Mouse (Mus musculus) forebrain, embryonic 13.5 days (tissue): ENCODE results near the gene Card11. TPM values are rescaled to one million over a fixed set of nuclear protein-coding genes. Genes with fewer than 3 reads are reported as not detected.

Experiments used
- ATAC-seq: fragments of 200-750 bp; cut with Nextera tagmentation; 2 replicates; pipeline ENCODE4 v1.8.0; 2017
- H3K27ac ChIP-seq: fragments of 300-500 bp; sonication (generic); 2 replicates; pipeline ENCODE4 v1.5.1; 2015; ENCODE audit warnings: inconsistent platforms, mild to moderate bottlenecking, moderate library complexity
- H3K27me3 ChIP-seq: fragments of 300-500 bp; sonication (generic); 2 replicates; pipeline ENCODE4 v1.6.1; 2015; ENCODE audit warnings: mild to moderate bottlenecking, inconsistent platforms
- H3K36me3 ChIP-seq: fragments of 300-500 bp; sonication (generic); 2 replicates; pipeline ENCODE4 v1.6.1; 2015; ENCODE audit warnings: mild to moderate bottlenecking, inconsistent platforms; ENCODE audit not compliant: poor library complexity, severe bottlenecking
- H3K4me1 ChIP-seq: fragments of 300-500 bp; sonication (generic); 2 replicates; pipeline ENCODE4 v1.6.1; 2015; ENCODE audit warnings: inconsistent platforms
- H3K4me2 ChIP-seq: fragments of 300-500 bp; sonication (generic); 2 replicates; pipeline ENCODE4 v1.6.1; 2015; ENCODE audit warnings: inconsistent platforms, mild to moderate bottlenecking, moderate library complexity
- H3K4me3 ChIP-seq: fragments of 300-500 bp; sonication (generic); 2 replicates; pipeline ENCODE4 v1.5.1; 2015; ENCODE audit warnings: mild to moderate bottlenecking, inconsistent platforms
- H3K9ac ChIP-seq: fragments of 300-500 bp; sonication (generic); 2 replicates; pipeline ENCODE4 v1.6.1; 2015; ENCODE audit warnings: mild to moderate bottlenecking, inconsistent platforms
- H3K9me3 ChIP-seq: fragments of 300-500 bp; sonication (generic); replicated peaks from 2 replicates; pipeline ENCODE4 v1.6.1; 2016; ENCODE audit warnings: inconsistent platforms
- WGBS: fragments of 180-500 bp; shearing (Covaris S2); methylation state at CpG from one replicate; pipeline ENCODE4 v1.1.7; 2015; 5-methylcytosine and 5-hydroxymethylcytosine counted together
- polyA plus RNA-seq: library from polyadenylated mRNA; unstranded; fragments of >200 nt; fragmentation: Nextera tagmentation; extraction: Ambion mirVana; gene quantifications from 2 replicates; pipeline ENCODE4 v1.2.1, GENCODE M21; 2015

Card11 gene
- polyA plus RNA-seq, 1 experiment from 2014 or later, result not detected

DNA sequence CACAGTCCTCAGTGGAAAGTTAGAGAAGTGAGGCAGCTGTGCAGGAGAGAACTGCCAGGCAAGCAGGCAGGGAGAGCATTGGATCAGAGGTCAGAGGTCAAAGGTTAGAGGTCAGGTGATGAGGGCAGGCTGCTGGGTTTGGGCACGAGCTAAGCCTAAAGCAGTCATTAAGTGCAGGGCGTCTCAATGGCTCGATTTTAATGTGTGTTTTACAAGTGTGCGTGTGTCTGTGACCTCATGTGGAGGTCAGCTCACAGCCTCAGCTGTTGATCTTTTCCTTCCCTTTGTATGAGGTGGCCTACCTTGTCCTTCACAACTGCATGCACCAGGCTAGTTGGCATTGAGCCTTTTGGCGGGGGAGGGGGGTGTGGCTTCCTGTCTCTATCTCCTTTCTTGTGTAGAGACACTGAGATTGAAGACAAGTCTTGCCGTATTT lies 19.0 kb downstream of the Card11 start:
- H3K36me3 ChIP-seq, result no peaks in the 10 kb centered on the region
- no peaks in the 10 kb centered on the region for H3K4me1 ChIP-seq
- H3K27ac ChIP-seq, result no peak overlapping the region
- H3K9me3 ChIP-seq, result peaks cover 5% of the 10 kb centered on the region; the same call in 1 of the 2 replicates
- H3K4me2 ChIP-seq, result no peak overlapping the region
- no peak overlapping the region for H3K9ac ChIP-seq
- WGBS, result 25% methylated on average over 6 of the region's 6 CpGs
- H3K4me3 ChIP-seq, result no peak overlapping the region
- ATAC-seq, result no peak
- no peaks in the 10 kb centered on the region for H3K27me3 ChIP-seq

DNA sequence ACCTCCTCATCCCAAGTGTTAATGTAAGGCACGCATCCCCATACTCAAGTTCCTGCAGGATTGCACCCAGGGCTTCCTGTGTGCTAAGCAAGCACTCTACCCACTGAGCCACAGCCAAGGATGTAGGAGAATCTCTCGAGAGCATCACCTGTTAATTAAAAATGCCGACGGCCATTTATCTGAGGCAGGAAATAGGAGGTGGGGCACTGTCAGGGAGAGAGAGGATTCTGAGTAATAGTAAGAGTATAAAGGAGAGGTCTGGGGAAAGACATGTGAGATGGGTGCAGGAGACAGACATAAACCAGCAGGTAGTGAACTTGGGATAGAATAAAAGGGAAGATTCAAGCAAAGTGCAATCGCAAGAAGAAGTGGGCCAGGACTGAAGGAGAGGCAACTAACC lies 19.6 kb downstream of the Card11 start:
- Histone ChIP-seq H3K4me2 (no peak overlapping the region), H3K4me1 (no peaks in the 10 kb centered on the region), H3K9ac (no peak overlapping the region), H3K27ac (no peak overlapping the region), H3K36me3 (no peaks in the 10 kb centered on the region), H3K27me3 (no peaks in the 10 kb centered on the region), H3K4me3 (no peak overlapping the region), H3K9me3 (peaks cover 5% of the 10 kb centered on the region; the same call in 1 of the 2 replicates)
- 94% methylated on average over 5 of the region's 5 CpGs for WGBS
- ATAC-seq, result no peak

DNA sequence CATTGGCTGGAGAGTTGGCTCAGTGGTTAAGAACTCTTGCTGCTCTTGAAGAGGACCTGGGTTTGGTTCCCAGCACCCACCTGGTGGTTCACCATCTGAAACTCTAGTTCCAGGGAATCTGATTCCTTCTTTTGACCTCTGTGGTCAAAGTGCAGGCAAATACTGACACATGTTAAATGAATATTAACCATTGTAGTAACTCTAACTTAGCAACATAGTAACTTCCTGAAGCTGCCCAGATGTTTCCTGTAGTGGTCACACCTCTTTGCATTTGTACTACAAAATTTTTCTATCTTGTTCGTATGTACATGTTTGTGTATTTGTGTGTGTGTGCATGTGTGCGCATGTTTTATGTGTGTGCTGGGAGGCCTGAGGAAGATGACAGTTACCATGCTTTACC lies 20.3 kb downstream of the Card11 start:
- Histone ChIP-seq H3K4me1 (no peaks in the 10 kb centered on the region), H3K27me3 (no peaks in the 10 kb centered on the region), H3K4me3 (no peak overlapping the region), H3K9me3 (peaks cover 5% of the 10 kb centered on the region; the same call in 1 of the 2 replicates), H3K27ac (no peak overlapping the region), H3K4me2 (no peak overlapping the region), H3K36me3 (no peaks in the 10 kb centered on the region), H3K9ac (no peak overlapping the region)
- no peak for ATAC-seq
- 96% methylated on average over 2 of the region's 2 CpGs for WGBS

DNA sequence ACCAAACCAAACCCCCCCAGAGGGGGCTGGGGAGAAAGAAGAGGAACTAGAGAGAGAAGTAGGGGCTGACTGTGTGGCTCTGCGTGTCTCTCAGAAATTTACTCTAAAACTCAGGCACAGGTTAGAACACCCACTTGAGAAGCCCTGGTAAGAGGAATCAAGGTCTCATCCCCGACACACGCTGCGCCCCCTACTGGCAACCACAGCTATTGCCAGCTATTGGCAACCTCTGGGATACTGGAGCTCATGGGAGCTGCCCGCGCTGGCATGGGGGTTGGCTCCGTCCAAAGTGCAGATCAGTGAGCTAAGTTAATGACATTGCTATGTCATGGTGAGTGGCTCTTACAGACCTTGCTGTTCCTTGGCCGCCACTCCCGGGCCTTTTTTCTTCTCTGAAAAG lies 37.4 kb downstream of the Card11 start:
- Histone ChIP-seq H3K9ac (no peak overlapping the region), H3K4me2 (no peak overlapping the region), H3K36me3 (no peaks in the 10 kb centered on the region), H3K4me1 (no peaks in the 10 kb centered on the region), H3K4me3 (no peak overlapping the region), H3K9me3 (no peaks in the 10 kb centered on the region), H3K27ac (no peak overlapping the region), H3K27me3 (no peaks in the 10 kb centered on the region)
- no peak for ATAC-seq
- WGBS, result 33% methylated on average over 9 of the region's 9 CpGs

DNA sequence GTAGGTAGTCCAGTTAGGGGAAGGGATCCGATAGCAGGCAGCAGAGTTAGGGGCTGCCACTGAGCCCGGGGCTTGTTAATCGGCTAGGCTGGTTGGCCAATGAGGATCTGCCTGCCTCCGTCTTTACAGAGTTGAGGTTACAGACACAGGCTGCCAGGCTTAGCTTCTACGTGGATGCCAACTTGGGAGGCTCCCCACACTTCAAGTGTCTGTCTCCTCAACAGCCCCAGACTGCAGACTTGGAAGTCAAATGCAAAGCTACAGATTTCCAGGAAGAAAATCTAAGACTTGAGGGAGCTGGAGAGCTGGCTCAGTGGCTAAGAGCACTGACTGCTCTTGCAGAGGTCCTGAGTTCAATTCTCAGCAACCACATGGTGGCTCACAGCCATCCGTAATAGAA lies 39.6 kb downstream of the Card11 start:
- Histone ChIP-seq H3K4me3 (no peak overlapping the region), H3K9ac (no peak overlapping the region), H3K9me3 (no peaks in the 10 kb centered on the region), H3K4me2 (no peak overlapping the region), H3K27ac (no peak overlapping the region), H3K36me3 (no peaks in the 10 kb centered on the region), H3K4me1 (no peaks in the 10 kb centered on the region), H3K27me3 (no peaks in the 10 kb centered on the region)
- no peak for ATAC-seq
- WGBS, result 89% methylated on average over 6 of the region's 6 CpGs

DNA sequence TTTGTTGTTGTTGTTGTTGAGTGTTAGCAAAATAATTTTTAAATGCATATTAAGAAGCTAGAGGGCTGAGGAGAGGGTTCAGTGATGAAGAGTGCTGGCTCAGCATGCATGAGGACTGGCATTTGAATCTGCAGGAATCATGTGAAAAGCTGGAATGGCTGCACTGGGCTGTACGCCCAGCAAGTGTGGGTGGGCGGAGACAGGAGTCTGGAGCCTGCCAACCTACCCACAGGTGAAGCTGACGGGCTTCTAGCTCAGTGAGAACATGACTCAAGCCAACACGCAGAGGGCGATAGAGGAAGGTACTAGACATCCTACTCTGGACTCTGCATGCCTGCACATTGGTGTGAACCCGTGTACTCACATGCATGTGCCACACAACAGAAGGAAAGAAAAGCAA lies 41.2 kb downstream of the Card11 start:
- H3K9me3 ChIP-seq, result no peaks in the 10 kb centered on the region
- H3K4me3 ChIP-seq, result no peak overlapping the region
- H3K27ac ChIP-seq, result no peak overlapping the region
- H3K9ac ChIP-seq, result no peak overlapping the region
- H3K36me3 ChIP-seq, result no peaks in the 10 kb centered on the region
- no peak overlapping the region for H3K4me2 ChIP-seq
- no peak for ATAC-seq
- WGBS, result 79% methylated on average over 6 of the region's 6 CpGs
- no peaks in the 10 kb centered on the region for H3K27me3 ChIP-seq
- no peaks in the 10 kb centered on the region for H3K4me1 ChIP-seq

DNA sequence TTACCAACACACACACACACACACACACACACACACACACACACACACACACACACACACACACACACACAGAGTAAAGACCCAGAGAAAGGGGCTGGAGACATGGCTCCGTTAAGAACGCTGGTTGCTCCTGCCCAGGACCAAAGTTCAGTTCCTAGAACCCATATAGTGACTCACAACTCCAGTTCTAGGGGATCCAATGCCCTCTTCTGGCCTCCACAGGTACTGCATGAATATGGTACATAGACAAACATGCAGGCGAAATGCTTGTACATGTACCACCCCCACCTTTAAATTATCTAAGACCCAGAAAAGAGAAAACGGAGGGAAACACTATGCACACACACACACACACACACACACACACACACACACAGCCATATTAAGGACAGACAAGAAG lies 43.3 kb downstream of the Card11 start:
- no peak for ATAC-seq
- Histone ChIP-seq H3K36me3 (no peaks in the 10 kb centered on the region), H3K4me1 (no peaks in the 10 kb centered on the region), H3K4me2 (no peak overlapping the region), H3K27ac (no peak overlapping the region), H3K9me3 (no peaks in the 10 kb centered on the region), H3K27me3 (no peaks in the 10 kb centered on the region), H3K4me3 (no peak overlapping the region), H3K9ac (no peak overlapping the region)
- 92% methylated on average over 4 of the region's 4 CpGs for WGBS

DNA sequence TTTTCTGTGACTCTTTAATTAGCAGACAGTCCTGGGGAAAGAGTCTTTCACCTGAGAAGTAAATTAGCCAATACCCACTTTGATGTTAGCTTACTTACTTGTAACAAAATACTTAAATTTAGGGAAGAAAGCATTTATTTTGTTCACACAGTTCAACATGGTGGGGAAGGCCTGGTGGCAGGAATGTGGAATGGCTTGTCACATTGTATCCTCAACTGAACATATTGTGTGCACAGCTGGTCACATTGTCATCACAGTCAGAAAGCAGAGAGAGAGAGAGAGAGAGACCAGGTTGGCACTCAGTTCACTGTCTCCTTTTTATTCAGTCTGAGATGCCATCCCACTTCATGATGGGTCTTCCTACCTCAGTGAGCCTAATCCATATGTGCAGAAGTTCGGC lies 44.7 kb downstream of the Card11 start:
- Histone ChIP-seq H3K9me3 (no peaks in the 10 kb centered on the region), H3K27ac (no peak overlapping the region), H3K36me3 (no peaks in the 10 kb centered on the region), H3K4me1 (no peaks in the 10 kb centered on the region), H3K4me3 (no peak overlapping the region), H3K27me3 (0 out of 2 replicates have a peak, but pooled peaks cover 10% of the 10 kb centered on the region), H3K9ac (no peak overlapping the region), H3K4me2 (no peak overlapping the region)
- 87% methylated on average over 1 of the region's 1 CpGs for WGBS
- no peak for ATAC-seq

DNA sequence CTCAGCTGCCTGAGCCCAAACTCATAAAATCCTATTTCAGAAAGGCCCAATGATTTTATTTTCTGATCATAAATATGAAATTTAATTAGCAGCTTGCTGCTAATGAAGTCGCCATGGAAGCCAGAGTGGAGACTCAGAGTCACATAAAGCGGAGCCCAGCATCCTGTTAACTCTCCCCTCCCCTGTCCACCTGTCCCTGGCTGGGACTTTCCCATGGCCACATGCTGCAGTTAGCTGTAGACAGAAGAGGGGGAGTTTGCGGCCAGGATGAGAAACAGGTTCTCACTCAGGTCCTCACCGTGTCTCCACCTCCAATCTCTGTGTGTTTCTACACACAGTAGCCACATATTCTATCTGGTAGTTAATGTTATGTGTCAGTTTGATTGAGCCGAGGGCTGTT lies 48.6 kb downstream of the Card11 start:
- ATAC-seq, result no peak
- no peaks in the 10 kb centered on the region for H3K4me1 ChIP-seq
- H3K36me3 ChIP-seq, result no peaks in the 10 kb centered on the region
- 90% methylated on average over 5 of the region's 5 CpGs for WGBS
- H3K9ac ChIP-seq, result no peak overlapping the region
- H3K27ac ChIP-seq, result no peak overlapping the region
- H3K27me3 ChIP-seq, result peaks cover 29% of the 10 kb centered on the region
- H3K9me3 ChIP-seq, result peaks cover 5% of the 10 kb centered on the region; the same call in 1 of the 2 replicates
- no peak overlapping the region for H3K4me2 ChIP-seq
- no peak overlapping the region for H3K4me3 ChIP-seq

DNA sequence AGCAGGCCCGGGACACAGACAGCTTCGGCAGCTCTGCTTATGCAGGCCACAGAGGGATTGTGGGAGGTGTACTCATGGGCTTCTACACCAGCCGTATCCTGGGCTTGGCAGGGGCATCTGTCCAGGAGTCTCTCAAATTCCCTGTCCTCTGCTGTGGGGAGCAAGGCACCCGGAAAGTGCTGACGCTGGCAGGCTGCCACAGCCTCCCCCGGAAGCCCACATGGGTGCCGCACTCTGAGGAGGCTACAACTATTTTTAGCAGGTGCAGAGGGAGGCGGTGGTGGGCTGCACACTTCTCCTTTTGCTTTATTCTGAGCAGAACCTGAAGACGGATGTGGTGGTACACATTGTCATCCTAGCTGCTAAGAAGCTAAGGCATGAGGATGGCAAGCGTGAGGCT lies 52.4 kb downstream of the Card11 start:
- Histone ChIP-seq H3K27me3 (peaks cover 59% of the 10 kb centered on the region), H3K4me2 (no peak overlapping the region), H3K27ac (no peak overlapping the region), H3K9ac (no peak overlapping the region), H3K4me1 (no peaks in the 10 kb centered on the region), H3K9me3 (peaks cover 5% of the 10 kb centered on the region; the same call in 1 of the 2 replicates), H3K36me3 (no peaks in the 10 kb centered on the region), H3K4me3 (no peak overlapping the region)
- 84% methylated on average over 10 of the region's 10 CpGs for WGBS
- no peak for ATAC-seq

DNA sequence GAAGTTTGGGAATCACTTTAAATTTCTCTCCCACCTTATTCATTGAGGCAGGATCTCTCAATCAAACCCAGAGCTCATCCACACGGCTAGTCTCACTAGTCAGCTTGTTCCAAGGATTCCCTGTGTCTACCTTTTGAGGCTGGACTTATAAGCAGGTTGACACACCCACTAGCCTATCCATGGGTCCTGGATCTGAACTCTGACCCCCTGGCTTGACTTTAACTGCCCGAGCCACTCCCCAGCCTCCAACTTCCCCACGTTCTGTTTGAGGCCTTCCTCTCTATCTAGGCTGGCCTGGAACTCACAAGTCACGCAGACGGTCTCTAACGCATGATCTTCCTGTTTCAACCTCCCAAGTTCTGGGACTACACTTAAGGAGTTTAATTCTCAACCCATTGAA lies 54.3 kb downstream of the Card11 start:
- 84% methylated on average over 6 of the region's 6 CpGs for WGBS
- no peaks in the 10 kb centered on the region for H3K36me3 ChIP-seq
- H3K27ac ChIP-seq, result no peak overlapping the region
- H3K9ac ChIP-seq, result no peak overlapping the region
- ATAC-seq, result no peak
- peaks cover 5% of the 10 kb centered on the region; the same call in 1 of the 2 replicates for H3K9me3 ChIP-seq
- no peak overlapping the region for H3K4me3 ChIP-seq
- H3K4me1 ChIP-seq, result peaks cover 5% of the 10 kb centered on the region; the same call in 1 of the 2 replicates
- H3K4me2 ChIP-seq, result no peak overlapping the region
- H3K27me3 ChIP-seq, result peaks cover 59% of the 10 kb centered on the region

DNA sequence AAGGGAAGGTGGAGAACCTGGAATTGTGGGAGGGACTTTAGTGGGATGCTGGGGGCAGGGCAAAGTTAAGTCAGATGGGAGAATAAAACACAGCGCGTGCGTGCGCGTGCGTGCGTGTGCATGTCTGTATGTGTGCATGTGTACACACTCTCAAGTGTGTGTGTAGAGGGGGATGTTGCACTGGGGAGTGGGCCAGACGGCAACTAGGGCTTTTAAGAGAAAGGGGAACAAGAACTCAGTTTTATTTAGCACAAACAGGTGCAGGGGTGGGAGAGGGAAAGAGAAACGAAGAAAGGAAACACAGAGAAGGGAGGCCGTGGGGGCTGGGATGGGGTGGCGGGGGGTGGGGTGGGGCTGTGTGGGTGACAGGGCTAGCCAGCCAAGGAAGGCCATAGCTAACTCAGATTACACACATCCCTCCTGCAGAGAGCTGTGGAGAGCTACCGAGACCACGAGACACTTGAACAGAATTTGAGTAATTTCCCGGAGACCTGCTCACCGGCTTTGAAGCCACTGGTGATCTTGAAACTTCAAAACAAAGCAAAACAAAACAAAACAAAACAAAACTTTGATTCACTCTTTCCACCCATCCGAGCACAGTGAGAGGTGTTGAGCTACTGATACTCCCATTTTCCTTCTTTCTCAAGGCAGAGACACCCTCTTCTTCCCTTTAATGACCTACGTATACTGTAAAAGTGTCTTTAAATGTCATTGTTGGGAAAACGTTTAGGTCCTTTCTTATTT lies 55.8 kb downstream of the Card11 start:
- ATAC-seq, result no peak
- Histone ChIP-seq H3K27ac (no peak overlapping the region), H3K4me2 (no peak overlapping the region), H3K4me1 (peaks cover 14% of the 10 kb centered on the region), H3K27me3 (peaks cover 58% of the 10 kb centered on the region), H3K9me3 (no peaks in the 10 kb centered on the region), H3K36me3 (no peaks in the 10 kb centered on the region), H3K9ac (no peak overlapping the region), H3K4me3 (no peak overlapping the region)
- 72% methylated on average over 18 of the region's 18 CpGs for WGBS
